Mouse (Mus musculus) layer of hippocampus, adult 9-11 months (tissue): ENCODE data around the gene Gtf3c6.

Source experiments
- DNase-seq: peaks from one replicate; pipeline ENCODE4 v3.0.0; 2022

Gene Gtf3c6

GRCm38 (mm10) chr10:40258401-40258966, 576 bp upstream of the Gtf3c6 start:
- DNase-seq = peak; percentile 63

DNA sequence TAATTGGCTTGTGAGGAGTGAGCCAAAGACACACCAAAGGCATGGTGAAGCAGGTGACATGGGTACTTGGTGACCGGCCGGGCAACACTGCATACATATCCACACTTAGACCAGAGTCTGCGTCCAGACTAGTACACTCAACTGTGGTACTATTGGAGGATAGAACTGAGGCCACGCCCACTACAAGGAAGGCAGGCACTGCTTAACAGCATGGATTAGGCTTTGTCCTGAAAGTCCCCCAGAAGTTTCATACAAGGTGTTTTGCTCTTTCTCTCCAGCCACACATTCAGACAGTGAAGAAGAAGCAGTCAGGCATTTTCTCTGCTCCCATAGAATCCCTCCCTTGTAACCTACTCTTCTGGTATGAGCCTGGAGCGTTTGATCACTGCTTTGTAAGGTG, 1.2 kb downstream of the Gtf3c6 start:
- peak; percentile 62 for DNase-seq

- no peak for DNase-seq
Observed at GRCm38 (mm10) chr10:40250969-40251368, 6.9 kb downstream of the Gtf3c6 start.

DNA sequence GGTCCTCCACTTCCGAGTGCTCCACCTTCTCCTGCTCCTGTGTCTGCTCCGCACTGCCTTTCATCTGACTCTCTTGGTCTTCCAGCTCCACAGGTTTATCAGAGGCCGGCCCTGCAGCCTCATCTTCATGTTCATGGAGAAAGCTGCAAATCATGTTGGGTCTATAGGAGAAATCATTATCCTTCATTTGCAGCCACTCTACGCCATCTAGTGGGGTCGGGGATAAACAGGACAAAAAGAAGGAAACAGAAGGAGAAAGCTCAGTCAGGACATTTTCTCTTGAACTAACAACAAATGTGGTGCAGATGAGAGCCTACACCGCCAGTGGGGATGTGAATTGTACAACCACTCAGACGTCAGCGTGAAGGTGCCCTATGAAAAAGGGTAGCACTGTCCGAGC, 8.3 kb downstream of the Gtf3c6 start:
- no peak for DNase-seq

- DNase-seq = no peak
Observed at GRCm38 (mm10) chr10:40247166-40247716, 10.7 kb downstream of the Gtf3c6 start.

DNA sequence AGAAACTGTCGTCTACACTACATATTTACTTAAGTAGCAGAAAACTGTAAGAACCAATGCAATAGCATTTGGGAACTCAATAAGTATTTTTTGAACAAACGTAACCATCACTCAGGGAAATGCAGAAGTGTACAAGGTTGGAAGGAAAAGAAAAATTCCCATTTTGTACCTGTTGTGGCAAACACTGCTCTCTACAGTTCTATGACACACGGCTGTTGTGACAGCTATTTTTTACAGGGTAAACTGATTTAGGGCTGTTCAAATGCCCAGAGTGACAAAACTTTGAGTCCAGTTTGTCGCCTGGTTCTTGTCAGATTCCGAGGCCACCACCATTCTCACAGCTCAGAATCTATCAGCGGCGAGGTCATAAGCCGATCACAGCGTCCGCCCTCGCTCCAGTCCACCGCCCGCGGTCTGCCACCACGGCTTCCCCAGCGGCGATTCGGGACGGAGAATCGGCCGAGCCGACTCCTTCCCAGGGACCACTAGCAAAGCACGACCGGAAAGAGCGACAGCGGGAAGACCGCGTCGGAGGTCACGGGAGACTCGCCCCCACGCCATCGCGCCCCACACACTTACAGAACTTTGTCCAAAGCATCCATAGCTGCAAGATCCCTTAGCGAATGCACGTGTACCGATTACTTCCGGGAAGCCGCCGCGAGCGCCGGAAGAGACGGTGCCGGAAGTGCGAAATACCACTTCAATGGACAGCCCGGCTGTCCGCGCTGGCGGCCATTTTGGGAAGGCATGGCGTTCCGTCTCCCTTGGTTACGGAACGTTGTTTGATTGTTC, 11.3 kb downstream of the Gtf3c6 start, which contains the start of gene Rpf2:
Rpf2 (minus strand) TSS at position 663 of the 792 bp plus-strand sequence.
- DNase-seq = peak; percentile 83

DNA sequence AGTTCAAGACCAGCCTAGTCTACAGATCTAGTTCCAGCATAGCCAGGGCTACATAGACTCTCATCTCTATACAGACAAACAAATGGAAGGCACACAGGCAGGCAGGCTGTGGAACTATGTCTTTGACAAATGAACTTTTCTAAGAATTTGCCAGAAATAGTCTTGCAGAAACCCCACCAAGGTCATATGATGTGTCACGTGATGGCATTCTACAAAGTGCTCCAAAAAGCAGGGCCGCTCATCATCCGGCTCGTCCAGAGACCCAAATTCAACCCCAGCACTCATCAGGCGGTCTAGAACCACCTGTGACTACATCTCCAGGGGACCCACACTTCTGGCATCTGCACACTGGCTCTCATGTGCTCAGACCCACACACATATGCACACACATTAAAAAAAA, 20.1 kb downstream of the Gtf3c6 start:
- DNase-seq = no peak

DNA sequence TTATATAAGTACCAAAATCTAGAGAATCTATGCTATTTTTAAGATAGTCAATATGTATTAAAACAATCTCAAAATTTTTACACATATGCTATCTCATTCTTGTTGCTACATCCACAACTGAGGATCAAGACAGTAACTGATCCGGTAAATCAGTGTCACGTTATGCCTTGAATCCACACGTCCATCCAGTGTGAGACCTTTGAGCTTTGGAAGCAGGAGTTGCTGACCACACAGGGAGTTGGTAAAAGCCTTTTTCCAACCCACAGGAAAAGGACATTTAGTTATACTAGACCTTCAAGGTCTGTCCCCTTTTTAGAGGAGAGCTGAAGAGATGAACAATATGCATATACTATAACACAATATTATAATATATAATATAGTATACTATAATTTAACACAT, 24.7 kb downstream of the Gtf3c6 start:
- no peak for DNase-seq

- no peak for DNase-seq
Observed at GRCm38 (mm10) chr10:40232442-40232841, 25.5 kb downstream of the Gtf3c6 start.

DNA sequence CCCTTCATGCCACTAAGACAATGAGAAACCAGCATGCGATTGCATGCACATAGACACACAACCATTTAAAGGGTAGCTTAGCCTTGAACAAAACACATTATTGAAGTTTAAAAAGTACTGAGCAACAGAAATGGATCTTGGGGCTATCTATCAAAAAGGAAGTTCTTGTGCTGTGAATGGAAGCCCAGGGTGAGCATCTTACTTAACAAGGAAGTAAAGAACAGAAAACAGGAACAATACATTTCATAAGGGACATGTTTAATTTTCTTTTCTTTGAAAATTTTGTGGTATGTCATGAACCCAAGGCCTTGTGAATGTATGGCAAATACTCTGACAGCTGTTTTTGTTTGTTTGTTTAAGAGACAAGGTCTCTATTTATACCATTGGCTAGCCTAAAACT, 28.2 kb downstream of the Gtf3c6 start:
- DNase-seq = no peak

- no peak for DNase-seq
Observed at GRCm38 (mm10) chr10:40227660-40228303, 30.1 kb downstream of the Gtf3c6 start.

DNA sequence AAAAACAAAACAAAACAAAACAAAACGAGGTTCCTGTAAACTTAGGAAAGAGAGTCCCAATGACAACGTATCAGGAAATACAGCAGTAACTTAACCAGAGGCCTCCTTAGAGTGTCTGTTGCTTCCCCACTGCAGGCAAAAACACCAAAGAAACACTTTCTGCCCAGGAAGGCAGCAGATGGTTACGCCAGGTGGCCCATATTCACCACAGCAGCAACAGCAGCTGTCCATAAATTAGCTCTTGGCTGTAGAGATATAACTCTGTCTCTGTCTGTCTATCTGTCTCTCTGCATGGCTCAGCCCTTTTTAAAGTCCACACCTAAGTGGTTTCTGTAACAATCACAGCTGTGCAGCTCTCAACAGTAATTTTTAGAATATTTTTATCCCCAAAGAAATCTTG, 39.0 kb downstream of the Gtf3c6 start:
- DNase-seq = no peak

DNA sequence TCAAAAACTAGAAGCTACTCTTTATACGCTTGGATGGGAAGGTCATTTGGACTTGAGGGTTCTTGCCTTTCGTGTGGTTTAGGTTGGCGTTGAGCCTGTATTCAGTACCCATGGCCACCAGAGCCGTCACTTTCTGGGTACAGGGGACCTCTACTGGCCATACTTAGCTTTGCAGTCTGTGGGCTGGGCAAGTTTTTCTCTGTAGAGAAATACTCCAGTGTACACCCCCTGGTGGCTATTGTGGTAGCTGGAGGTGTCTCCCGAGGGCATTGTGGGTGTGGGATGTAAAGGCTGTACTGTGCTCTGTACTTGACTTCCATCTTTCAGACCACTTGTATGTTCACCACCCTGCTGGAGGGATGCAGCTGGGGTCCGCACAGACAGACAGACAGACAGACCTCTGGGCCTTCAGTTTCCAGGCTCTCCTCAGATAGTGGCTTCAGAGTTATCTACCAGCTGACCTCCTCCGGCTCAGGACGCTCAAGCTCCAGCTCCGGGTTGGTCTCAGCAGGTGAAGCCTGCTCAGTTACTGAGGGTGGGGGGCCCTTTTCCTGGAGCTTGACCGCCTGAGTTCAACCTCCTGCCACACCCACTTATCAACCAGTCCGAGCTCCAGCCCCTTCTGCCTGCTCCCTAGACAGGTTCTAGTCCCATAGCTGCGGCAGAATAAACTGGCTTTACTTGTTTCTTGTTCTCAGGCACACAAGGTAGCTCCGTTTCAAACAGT, 45.3 kb downstream of the Gtf3c6 start:
- DNase-seq = peak; percentile 92
